Mouse (Mus musculus) naive thymus-derived CD4-positive, alpha-beta T cell, adult 2 months (primary cell): ENCODE measurements around the gene Agpat2.

Source experiments
- DNase-seq: peaks from one replicate; pipeline ENCODE4 v3.0.0-alpha.2; 2011; ENCODE audit warnings: low read depth

The Agpat2 gene

DNA sequence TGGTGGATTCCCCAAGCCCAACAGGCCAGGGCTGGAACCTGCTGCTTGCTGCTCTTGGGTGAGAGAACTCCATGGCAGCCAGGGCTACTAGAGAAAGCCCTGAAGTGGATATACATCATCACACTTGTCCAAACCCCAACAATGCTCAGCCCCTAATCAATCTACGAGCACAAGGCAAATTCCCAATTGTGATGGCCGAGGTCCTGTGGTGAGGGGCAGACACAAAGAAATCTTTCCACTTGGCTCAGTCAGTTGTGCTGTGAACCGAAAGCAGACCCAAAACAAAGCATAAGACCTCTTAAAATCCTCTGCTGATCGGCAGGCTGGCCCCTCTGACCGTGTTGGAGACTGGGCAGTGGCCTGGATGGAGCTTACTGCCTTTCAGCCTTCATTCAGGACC lies 29.4 kb downstream of the Agpat2 start:
- DNase-seq, result no peak

DNA sequence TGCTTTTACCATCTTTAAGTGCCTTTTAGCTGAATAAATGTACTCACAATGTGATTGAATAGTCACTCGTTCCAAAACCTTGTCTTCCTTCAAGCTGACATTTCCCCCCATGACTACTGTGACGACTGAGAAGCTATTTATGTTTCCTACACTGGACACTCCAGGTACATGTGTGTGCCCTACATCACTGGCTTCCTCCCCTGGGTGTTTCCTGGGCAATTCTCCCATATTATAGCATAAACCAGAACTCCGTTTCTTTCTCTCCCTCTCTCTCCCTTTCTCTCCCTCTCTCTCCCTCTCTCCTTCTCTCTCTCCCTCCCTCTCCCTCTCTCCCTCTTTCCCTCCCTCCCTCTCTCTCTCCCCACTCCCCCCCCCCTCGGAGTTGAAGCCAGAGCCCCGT lies 30.4 kb downstream of the Agpat2 start:
- DNase-seq, result no peak

DNA sequence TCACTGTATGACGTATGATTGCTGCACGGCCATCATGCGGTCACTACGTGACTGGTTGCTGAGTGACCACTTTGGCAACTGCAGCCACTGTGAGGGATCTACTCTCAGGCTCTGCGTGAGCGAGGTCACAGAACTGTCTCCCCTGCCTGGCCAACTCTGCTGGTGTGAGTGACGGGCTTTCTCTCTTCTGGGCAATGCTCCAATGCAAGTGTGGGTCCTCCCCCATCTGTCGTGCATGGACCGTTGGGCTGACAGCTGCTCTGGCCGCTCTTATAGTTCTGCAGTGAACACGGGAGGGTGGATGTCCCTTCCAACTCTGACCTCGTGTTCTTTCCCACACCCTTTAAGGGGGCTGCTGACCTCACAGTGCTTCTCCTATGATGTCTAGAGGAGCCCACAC lies 30.8 kb downstream of the Agpat2 start:
- no peak for DNase-seq

DNA sequence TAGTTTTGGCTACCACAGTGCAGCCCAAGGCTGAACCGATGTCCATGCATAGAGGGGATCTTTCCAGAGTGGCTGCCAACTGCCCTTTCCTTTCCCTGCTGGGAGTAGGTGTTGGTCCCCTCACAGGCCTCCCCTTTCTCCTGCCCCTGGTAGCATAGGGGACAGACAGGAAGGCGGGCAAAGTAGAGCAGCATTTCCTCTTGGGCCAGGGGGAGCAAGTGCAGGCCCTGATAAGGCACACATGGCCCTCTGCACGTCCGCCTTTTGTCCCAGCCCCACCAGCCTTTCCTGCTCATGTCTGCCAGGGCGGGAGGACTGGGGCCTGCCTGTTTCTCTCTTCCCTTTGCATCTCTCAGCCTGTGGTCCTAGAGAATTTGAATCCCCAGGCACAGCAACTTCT lies 32.4 kb downstream of the Agpat2 start:
- no peak for DNase-seq

DNA sequence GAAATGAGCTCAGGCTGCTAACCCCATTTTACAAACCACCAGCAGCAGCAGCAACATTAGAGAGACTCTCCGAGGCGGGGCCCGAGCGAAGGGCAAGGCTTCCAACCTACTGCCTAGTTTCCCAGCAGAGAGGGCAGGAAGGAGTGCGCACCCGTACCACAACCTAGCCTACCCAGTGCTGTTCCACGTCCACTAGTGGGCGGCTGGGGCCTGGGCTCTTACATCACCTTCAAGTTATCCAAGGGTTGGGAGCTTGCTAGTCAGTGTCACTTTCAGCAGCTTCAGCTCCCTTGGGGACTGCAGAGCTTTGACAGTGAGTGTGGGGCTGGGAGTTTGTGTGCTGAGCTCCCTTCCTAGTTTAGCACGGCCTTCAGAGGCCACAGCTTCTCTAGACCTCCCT lies 32.8 kb downstream of the Agpat2 start:
- DNase-seq, result no peak

DNA sequence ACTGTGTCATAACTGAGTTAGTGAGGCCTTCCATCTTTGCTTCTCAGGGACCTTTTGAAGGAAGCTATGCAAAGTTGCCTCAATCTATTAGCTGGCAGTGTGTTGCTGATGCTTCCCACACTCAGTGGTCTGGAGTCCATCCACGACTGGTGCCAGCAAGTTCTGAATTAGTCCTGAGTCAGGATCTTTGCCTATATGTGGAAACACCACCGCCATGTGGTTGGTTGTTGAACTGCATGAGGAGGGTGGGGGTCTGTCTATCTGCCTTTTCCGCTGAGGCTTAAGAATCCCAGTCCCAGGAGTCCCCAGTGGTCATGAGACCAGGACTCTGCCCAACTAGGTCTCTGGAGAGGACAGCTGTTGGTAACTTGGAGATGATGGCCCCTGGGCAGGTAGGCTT lies 34.2 kb downstream of the Agpat2 start:
- peak; percentile 72 for DNase-seq

DNA sequence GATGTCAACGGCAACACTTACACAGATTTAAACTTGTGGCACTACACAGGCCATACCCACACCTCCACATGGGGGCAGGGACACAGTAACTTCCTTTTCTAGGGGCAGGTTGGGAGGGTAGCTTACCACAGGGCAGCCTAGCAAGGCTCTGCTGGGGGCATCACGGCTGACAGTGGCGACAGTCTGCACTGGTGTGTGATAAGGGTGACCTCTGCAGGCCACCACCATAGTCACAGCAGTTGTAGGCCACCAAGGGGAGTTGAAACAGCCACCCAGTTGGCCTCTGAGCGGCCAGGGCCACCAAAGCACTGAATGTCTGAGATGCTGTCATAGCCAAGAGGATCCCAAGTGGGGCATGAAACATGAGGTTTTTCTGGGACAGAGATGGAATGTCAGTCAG lies 38.0 kb downstream of the Agpat2 start:
- DNase-seq, result peak; percentile 81

DNA sequence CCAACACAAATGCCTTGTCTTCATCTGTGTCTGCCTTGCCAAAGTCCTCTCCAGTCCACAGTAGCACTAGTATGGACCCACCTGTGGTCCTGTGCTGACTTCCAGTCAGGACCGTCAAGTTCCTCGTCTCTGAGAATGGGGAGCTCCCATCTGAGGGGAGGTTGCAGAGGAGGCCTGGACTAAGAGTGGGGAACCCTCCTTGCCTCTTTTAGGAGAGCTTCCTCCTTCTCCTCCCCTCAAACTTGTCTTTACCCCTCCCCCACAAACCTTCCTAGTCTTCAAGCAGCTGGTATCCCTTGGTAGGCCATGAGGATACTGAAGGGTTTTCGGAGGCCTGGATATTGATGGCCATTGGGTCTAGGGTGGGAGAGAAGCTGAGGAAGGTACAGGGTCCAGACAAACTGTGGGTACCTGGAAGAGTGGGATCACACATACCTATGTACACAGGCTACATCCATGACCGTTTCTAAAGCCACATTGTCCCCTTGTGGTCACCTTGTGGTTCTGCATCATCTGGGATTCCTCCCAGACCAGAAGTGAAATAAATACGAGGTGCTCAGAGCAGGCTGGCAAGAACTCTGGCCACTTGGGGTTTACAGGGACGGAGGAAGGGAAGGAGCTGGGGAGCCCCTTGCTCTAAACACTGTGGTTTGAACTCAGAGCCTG lies 42.7 kb downstream of the Agpat2 start:
- peak; percentile 60 for DNase-seq

DNA sequence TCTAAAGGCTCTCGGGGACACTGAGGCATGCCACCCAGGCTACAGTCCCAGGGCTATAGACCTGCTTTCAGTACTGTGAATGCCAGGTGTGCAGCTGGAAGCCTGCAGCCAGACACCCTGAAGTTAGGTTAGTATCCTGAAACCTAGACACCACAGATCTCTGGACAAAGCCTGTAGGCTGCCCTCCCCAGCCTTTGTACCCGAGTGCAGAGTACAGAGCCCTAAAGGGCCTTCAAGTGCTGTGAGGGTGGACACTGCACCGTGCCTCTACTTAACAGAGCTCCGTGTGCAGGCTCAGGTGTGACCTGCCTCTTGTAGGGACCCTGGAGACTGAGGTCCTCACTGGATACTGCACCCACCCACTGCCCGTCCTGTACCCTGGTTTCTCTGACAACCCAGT lies 43.7 kb downstream of the Agpat2 start:
- no peak for DNase-seq

DNA sequence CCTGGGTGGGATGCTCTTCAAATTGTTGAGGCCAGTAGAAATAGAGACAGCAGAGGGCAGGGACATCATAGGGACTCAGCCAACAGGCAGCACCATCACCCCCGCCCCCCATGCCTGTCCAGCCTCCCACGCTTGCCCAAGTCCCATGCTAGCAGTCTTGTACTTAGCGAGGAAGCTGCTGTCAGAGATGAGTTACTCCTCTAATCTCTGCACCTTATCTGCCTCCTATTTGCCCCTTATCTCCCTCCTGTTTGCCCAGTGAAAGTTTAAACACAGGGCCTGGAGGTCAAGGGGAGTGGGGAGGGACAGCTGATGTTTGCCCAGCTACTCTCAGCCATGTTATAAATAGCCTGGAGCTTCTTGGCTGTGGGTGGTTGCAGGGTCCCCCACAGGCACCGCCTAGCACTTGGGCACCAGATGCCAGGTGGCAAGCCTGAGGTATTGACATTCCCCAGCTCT lies 47.7 kb downstream of the Agpat2 start:
- DNase-seq, result no peak

DNA sequence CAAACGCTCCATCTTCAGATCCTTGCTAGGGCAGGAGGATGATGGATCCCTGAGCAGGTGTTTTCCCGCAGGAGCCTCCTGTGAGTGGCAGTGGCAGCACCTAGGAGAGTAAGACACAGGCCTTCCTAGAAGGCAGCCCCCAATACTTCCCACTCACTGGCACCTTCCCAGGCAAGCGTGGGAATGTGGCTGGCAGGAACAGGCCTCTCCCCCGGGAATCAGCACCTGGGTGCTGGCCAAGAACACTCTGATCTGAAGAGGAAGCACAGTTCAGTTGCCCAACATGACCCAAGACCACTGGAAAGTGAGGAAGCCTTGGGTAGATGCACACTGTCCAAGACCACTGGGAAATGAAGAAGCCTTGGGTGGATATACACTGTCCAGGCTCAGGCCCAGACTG lies 49.1 kb downstream of the Agpat2 start:
- no peak for DNase-seq

DNA sequence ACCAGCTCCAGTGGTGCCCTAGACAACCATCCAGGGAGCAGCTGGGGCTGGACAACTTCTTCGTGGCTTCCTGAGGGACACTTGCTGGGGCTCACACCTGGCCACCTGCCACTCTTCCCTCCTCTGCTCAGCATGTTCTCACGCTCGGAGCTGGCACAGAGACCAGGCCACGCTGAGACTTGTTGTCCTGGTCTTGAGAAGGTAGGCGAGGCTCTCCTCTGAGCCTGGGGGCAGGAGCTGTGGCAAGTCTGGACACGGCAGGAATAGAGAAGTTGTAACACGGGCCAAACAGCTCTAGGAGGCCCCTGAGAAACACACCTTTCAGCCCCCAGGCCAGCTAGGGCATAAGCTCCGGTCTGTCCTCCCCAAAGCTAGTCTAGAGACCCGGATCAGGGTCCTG lies 50.3 kb downstream of the Agpat2 start:
- DNase-seq, result no peak

DNA sequence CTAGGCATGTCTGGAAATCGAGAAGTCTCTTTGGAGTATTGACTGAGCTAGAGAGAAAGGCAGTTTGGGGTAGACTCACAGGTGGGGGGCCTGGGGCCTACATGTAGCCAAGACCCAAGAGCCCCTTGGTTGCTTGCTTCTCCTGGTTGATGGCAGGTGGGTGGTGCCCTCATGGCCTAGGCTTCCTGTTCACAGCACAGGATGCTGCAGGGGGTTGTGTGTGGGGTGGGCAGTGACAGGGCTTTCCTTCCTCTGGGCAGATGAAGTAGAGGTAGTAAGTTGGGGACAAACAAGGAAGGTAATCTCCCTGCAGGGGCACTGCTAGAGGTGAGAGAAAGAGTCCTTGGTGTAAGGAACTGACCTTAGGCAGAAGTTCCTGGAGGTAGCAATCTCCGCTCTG lies 52.2 kb downstream of the Agpat2 start:
- DNase-seq, result peak; percentile 54

DNA sequence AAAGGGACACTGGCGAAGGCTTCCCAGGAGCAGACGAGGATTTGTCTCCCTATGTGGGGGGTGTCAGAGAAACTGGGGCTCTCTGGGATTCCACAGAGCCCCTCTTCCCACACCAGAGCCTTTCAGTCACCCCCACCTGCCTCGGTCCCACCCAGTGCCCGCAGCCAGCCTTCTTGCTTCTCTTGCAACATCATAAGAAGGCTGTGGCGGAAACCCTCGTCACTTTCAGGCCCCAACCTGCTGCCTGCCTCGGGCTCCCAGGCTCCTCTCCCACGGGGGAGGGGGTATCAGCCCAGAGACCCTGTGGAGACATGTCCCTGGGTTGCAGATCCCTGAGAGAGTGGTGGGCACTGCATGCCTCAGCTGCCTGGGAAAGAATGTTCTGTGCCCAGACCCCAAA lies 52.8 kb downstream of the Agpat2 start:
- DNase-seq, result peak; percentile 48

DNA sequence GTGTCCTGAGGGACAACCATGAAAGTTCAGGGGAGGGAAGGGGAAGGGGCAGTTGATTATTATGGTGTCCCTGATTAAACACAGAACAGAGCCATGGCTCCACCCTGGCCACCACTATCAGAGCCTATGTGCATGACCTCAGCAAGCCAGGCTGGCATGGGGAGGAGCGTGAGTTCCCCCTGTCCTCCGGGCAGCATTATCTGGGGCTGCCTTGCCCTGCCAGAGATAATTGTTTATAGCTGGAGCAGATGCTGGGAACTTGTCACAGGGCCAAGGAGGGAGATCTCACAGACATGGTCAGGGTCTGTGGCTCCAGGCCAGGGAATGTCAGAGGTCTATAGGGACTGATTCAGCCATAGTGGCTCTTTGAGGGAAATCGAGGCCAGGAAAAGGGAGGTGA lies 53.4 kb downstream of the Agpat2 start:
- DNase-seq, result no peak

DNA sequence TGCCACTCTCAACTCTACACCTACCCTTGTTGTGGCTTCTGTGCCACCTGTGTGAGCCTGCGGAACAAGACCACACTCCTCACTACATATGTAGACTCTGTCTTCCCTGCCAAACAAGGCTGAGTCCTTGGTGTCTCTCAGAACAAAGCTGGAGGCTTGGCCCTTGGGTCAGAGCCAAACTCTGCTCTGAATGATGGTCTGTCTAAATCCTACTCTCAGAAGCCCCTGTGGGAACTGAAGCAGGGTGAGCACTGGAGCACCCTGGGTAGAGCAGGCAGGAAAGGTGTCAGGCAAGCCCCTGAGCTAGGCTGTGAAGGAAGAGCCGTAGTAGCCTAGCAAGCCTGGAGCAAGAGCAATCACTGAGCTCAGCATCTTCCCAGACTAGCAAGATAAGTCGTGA lies 54.0 kb downstream of the Agpat2 start:
- DNase-seq, result peak; percentile 39

DNA sequence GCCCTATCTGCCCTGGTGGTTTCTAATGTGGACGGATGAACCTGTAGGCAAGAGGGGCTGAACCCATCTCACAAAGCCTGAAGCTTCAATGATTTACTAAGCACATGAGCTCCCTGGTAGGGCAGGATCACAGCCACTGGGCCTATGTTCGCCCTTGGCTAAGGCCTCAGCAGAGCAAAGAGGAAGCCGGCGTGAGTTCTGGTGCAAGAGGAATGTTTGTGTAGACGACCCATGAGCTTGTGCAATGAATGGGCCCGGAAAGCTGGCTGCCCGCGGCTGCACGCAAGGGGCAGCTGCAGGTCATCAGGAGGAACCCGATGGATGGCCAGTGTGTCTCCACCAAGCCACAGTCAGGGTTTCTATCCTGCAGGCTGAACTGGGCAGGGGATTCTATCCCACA lies 54.4 kb downstream of the Agpat2 start:
- DNase-seq, result no peak

DNA sequence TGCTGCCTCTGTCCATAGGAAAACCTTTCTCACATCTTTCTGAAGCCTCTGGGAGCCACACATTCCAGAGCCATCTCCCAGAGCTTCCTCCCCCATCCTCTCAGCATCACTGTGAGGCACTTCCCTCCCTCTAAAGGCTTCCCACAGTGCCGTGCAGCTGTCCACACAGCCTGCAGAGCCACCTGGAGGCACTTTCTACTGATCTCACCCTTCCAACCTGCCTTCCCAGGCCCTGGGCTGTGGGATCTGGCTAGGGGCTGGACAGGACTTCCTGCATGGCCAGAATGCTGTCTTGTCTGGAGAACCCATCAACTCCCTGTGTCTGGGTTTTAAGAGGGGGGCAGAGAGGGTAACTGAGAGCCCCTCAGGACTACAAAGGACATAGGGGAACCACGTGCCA lies 56.7 kb downstream of the Agpat2 start:
- no peak for DNase-seq

DNA sequence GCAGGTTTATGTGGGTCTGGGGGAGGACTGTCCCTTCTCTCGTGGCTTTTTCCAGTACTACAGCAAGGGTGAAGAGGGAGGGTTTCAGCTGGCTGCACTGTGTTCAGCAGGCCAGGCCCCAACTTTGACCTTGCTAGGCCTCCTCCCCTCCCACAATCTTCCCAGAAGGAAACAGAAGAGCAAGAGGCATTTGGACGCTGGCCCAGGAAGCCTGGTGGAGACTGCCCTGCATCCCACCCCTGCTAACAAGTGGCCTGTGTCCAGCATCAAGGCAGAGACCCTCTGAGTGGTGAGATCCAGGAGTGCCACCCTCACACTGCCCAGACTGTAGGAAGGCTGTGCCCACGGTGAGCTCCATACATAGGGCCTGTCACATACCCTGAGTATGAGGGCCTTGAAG lies 60.0 kb downstream of the Agpat2 start:
- DNase-seq, result no peak

DNA sequence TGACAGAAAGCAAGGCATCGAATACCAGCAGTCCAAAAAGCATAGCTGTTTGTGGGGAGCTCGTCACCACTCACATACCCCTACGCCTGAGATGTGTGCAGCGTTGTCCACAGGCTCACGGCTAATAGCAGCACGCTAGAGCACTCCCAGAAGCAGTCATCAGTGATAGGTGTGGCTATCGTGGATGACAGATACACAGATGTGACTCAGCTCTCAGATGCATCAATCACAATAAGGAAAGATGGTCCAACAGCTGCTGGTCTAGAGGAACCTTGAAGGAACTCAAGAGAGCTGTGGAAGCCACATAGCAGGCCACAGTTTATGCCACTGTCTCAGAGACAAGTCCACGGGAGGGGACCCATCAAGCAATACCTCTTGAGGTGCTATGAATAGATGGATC lies 60.4 kb downstream of the Agpat2 start:
- no peak for DNase-seq

DNA sequence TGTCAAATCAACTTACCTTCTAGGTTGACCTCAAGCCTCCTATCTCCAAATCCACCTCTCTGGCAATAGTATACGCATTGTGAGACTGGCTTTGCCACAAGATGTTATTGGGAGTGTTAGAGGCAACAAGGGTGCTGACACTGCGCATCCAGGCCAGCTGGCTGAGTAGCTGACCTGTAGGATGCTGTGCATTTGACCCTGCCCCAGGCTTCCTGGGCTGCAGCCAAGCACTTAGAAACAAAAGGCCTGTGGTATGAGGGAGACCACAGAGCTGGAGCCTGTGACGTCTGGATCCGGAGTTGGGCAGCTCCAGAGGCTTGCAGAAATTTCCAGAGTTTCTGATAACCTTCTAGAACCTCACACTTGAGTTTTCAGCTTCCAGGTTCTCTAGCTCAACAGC lies 61.1 kb downstream of the Agpat2 start:
- no peak for DNase-seq
